Mouse (Mus musculus) stomach, postnatal 0 days (tissue): Measurements from ENCODE around the gene Gcn1l1. TPM values are rescaled to one million over a fixed set of nuclear protein-coding genes. Genes with fewer than 3 reads are reported as not detected.

Source experiments
- ATAC-seq: fragments of 200-750 bp; cut with Nextera tagmentation; 2 replicates; pipeline ENCODE4 v1.8.0; 2017; ENCODE audit not compliant: low FRiP score, low TSS enrichment
- DNase-seq: peaks from one replicate; pipeline ENCODE4 v3.0.0-alpha.2; 2016; ENCODE audit warnings: low spot score
- H3K27ac ChIP-seq: fragments of 300-500 bp; sonication (generic); replicated peaks from 2 replicates; pipeline ENCODE4 v1.5.1; 2014; ENCODE audit warnings: mild to moderate bottlenecking, control low read depth
- H3K27me3 ChIP-seq: fragments of 300-500 bp; sonication (generic); 2 replicates; pipeline ENCODE4 v1.6.1; 2014; ENCODE audit warnings: low read length; ENCODE audit not compliant: control insufficient read depth, insufficient read depth
- H3K36me3 ChIP-seq: fragments of 300-500 bp; sonication (generic); 2 replicates; pipeline ENCODE4 v1.6.1; 2014; ENCODE audit warnings: low read length, mixed read lengths; ENCODE audit not compliant: control insufficient read depth, insufficient read depth
- H3K4me1 ChIP-seq: fragments of 300-500 bp; sonication (generic); replicated peaks from 2 replicates; pipeline ENCODE4 v1.6.1; 2014; ENCODE audit warnings: antibody characterized with exemption; ENCODE audit not compliant: control insufficient read depth, insufficient read depth
- H3K4me2 ChIP-seq: fragments of 300-500 bp; sonication (generic); replicated peaks from 2 replicates; pipeline ENCODE4 v1.6.1; 2014; ENCODE audit warnings: low read depth, mild to moderate bottlenecking, control low read depth, moderate library complexity
- H3K4me3 ChIP-seq: fragments of 300-500 bp; sonication (generic); 2 replicates; pipeline ENCODE4 v1.5.1; 2014; ENCODE audit warnings: low read depth, low read length, control low read depth
- H3K9ac ChIP-seq: fragments of 300-500 bp; sonication (generic); 2 replicates; pipeline ENCODE4 v1.6.1; 2014; ENCODE audit warnings: mild to moderate bottlenecking, low read length, control low read depth, mixed read lengths
- H3K9me3 ChIP-seq: fragments of 300-500 bp; sonication (generic); 2 replicates; pipeline ENCODE4 v1.6.1; 2016; ENCODE audit warnings: low read length; ENCODE audit not compliant: control insufficient read depth
- CTCF ChIP-seq: IDR thresholded peaks from 2 replicates; pipeline ENCODE4 v1.5.1; 2016; ENCODE audit warnings: antibody characterized with exemption, low read depth, mild to moderate bottlenecking, moderate library complexity
- EP300 ChIP-seq: optimal IDR thresholded peaks from 2 replicates; pipeline ENCODE3; 2016; ENCODE audit warnings: antibody characterized with exemption
- WGBS: fragments of 180-500 bp; shearing (Covaris S2); extraction: QIAGEN DNeasy Blood & Tissue Kit; methylation state at CpG from one replicate; pipeline ENCODE4 v1.1.7; 2014; 5-methylcytosine and 5-hydroxymethylcytosine counted together
- polyA plus RNA-seq: library from polyadenylated mRNA; unstranded; fragments of >200 nt; fragmentation: Nextera tagmentation; extraction: Ambion mirVana; gene quantifications from 2 replicates; pipeline ENCODE4 v1.2.1, GENCODE M21; 2015

Gcn1l1 gene
- polyA plus RNA-seq, 1 experiment from 2014 or later, result 11.7 TPM

- Histone ChIP-seq H3K4me1 (peaks cover 10% of the 10 kb centered on the region), H3K4me3 (no peak overlapping the region), H3K9ac (no peak overlapping the region), H3K27me3 (no peaks in the 10 kb centered on the region), H3K4me2 (no peak overlapping the region), H3K27ac (no peak overlapping the region), H3K9me3 (no peaks in the 10 kb centered on the region), H3K36me3 (peaks cover 20% of the 10 kb centered on the region)
- TF ChIP-seq CTCF (no peak), EP300 (no peak)
- WGBS, result 83% methylated on average over 14 of the region's 14 CpGs
- ATAC-seq (no peak), DNase-seq (no peak)
Observed at GRCm38 (mm10) chr5:115545636-115546035, 19.4 kb upstream of the Gcn1l1 start.

DNA sequence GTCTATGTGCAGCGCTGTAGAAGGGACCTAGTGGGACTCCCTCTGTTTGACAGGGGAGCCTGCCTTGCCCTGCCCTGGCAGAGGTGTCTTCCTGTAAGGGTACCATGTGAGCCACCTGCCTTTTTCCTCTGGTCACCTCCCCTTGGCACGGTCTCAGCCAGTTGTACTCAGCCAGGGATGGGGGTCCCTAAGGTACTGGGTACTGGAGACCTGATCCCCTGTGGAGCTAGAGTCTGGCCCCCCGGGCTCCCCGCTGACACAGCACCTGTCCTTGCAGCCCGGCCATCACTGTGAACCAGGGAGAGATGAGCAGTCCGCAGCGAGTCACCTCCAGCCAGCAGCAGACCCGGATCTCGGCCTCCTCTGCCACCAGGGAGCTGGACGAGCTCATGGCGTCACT is 18.5 kb upstream of the Gcn1l1 start:
- Histone ChIP-seq H3K4me1 (peaks cover 10% of the 10 kb centered on the region), H3K9ac (no peak overlapping the region), H3K4me3 (no peak overlapping the region), H3K27ac (no peak overlapping the region), H3K27me3 (no peaks in the 10 kb centered on the region), H3K36me3 (peaks cover 20% of the 10 kb centered on the region), H3K4me2 (no peak overlapping the region), H3K9me3 (no peaks in the 10 kb centered on the region)
- ATAC-seq (no peak), DNase-seq (no peak)
- no peak for TF ChIP-seq CTCF
- WGBS, result 85% methylated on average over 11 of the region's 11 CpGs

DNA sequence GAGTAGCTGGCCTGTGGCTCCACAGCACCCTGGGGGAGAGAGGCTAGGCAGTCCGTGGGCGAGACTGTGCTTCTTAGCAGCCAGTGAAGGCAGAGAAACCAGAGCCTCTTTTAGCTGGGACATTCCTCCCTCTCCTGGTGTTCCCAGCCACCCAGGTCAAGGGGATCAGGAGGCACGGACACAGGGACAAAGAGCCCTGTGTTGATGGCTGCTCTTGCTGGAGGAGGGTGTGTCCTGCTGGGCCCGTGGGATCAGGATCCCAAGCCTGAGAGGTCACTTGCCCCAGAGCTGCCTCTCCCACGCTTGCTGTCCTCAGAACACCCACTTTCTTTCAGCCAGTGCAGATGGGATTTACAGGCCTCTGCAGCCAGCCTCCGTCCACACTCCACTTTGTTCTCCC is 18.0 kb upstream of the Gcn1l1 start:
- no peaks in the 10 kb centered on the region for H3K9me3 ChIP-seq
- H3K4me1 ChIP-seq, result peaks cover 10% of the 10 kb centered on the region
- H3K4me2 ChIP-seq, result no peak overlapping the region
- no peak overlapping the region for H3K27ac ChIP-seq
- H3K36me3 ChIP-seq, result peaks cover 21% of the 10 kb centered on the region
- ATAC-seq (no peak), DNase-seq (no peak)
- TF ChIP-seq CTCF (no peak), EP300 (no peak)
- H3K4me3 ChIP-seq, result no peak overlapping the region
- 56% methylated on average over 6 of the region's 6 CpGs for whole genome bisulfite sequencing
- no peaks in the 10 kb centered on the region for H3K27me3 ChIP-seq
- H3K9ac ChIP-seq, result no peak overlapping the region

GRCm38 (mm10) chr5:115547421-115547820 is 17.6 kb upstream of the Gcn1l1 start:
- no peaks in the 10 kb centered on the region for H3K27me3 ChIP-seq
- H3K4me1 ChIP-seq, result peaks cover 10% of the 10 kb centered on the region
- H3K4me2 ChIP-seq, result no peak overlapping the region
- H3K9ac ChIP-seq, result no peak overlapping the region
- TF ChIP-seq EP300 (no peak), CTCF (no peak)
- no peak overlapping the region for H3K4me3 ChIP-seq
- 60% methylated on average over 7 of the region's 7 CpGs for WGBS
- H3K27ac ChIP-seq, result no peak overlapping the region
- no peaks in the 10 kb centered on the region for H3K9me3 ChIP-seq
- DNase-seq (no peak), ATAC-seq (no peak)
- peaks cover 24% of the 10 kb centered on the region for H3K36me3 ChIP-seq

GRCm38 (mm10) chr5:115548501-115549285 is 16.4 kb upstream of the Gcn1l1 start:
- H3K4me2 ChIP-seq, result no peak overlapping the region
- WGBS, result 93% methylated on average over 18 of the region's 18 CpGs
- peaks cover 33% of the 10 kb centered on the region for H3K36me3 ChIP-seq
- H3K9ac ChIP-seq, result no peak overlapping the region
- no peaks in the 10 kb centered on the region for H3K27me3 ChIP-seq
- H3K9me3 ChIP-seq, result no peaks in the 10 kb centered on the region
- H3K27ac ChIP-seq, result no peak overlapping the region
- TF ChIP-seq EP300 (no peak), CTCF (no peak)
- H3K4me3 ChIP-seq, result no peak overlapping the region
- ATAC-seq, result no peak
- no peak for DNase-seq
- peaks cover 4% of the 10 kb centered on the region for H3K4me1 ChIP-seq

- Histone ChIP-seq H3K36me3 (peaks cover 33% of the 10 kb centered on the region), H3K9ac (no peak overlapping the region), H3K27ac (no peak overlapping the region), H3K9me3 (no peaks in the 10 kb centered on the region), H3K4me1 (no peaks in the 10 kb centered on the region), H3K4me3 (no peak overlapping the region), H3K27me3 (no peaks in the 10 kb centered on the region), H3K4me2 (no peak overlapping the region)
- WGBS, result 74% methylated on average over 10 of the region's 11 CpGs
- DNase-seq (no peak), ATAC-seq (no peak)
- TF ChIP-seq CTCF, result no peak
- no peak for TF ChIP-seq EP300
Observed at GRCm38 (mm10) chr5:115550482-115551005, 14.5 kb upstream of the Gcn1l1 start.
